Mouse (Mus musculus) urinary bladder, adult 2 months (tissue): Measurements from ENCODE around the gene Ramp2. TPM values are rescaled to one million over a fixed set of nuclear protein-coding genes. Genes with fewer than 3 reads are reported as not detected.

ENCODE experiments used
- DNase-seq: peaks from one replicate; pipeline ENCODE4 v3.0.0; 2022; ENCODE audit warnings: low spot score
- polyA plus RNA-seq: library from polyadenylated mRNA; depleted of rRNA; stranded (reverse); fragments of >200 nt; gene quantifications from 2 replicates; pipeline ENCODE4 v1.2.3, GENCODE M21; 2012; rRNA removed

Ramp2 gene
- 79.5 and 82.0 TPM in 2 replicates for polyA plus RNA-seq

DNA sequence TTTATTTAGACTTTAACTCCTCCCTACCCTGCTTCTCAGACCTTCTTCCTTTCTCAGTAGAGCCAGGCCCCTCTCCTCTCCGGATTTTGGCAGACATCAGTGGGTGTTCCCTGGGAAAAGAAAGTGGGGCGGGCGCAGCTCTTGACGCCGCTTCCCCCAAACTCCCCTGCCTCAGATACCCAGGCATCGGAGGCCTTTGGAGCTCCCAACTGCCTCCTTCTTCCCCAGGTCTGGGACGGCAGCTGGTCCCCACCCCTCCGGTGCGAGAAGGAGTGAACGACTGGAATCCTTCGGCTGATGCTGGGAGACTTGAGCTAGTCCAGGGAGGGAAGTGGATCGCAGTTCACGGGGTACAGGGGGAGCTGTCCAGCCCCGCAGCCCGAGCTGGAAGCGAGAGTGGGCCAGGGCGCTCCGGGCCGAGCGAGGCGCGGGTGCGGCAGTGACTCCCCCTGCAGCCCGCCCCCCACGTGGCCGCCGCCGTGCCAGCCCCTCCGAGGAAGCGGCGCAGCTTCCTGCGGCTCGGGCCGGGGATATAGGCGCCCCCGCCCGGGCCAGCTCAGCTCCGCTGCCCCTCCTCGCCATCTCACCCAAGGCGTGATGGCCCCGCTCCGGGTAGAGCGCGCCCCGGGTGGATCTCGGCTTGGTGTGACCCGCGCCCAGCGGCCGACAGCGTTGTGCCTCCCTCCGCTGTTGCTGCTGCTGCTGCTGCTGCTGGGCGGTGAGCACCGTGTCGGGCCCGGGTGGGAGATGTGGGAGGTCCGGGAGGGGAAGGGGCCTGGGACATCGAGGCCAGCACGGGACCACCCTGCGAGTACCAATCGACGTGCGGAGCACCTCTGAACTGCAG is at the start of gene Ramp2:
Ramp2 (plus strand) TSS at position 174 of the 847 bp plus-strand sequence.
- DNase-seq: no peak

DNA sequence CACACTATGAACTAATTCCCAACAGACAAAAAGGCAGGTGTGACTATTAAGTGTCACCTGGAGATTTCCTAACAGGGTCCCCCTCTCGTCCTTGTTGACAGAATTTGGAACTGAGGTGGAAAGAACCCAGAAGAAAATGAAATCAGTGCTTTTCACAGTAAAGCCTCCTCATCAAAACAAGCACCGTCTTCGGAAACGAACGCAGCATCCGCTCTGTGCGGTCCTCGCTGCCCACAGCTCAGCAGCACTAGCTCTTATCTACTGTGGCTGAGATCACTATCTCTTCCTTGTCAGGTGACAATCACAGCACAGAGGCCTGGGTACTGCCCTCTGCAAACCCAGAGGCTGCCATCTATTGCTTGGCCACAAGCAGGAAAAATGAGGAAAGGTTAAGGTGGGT is 49.7 kb upstream of the Ramp2 start:
- no peak for DNase-seq

DNA sequence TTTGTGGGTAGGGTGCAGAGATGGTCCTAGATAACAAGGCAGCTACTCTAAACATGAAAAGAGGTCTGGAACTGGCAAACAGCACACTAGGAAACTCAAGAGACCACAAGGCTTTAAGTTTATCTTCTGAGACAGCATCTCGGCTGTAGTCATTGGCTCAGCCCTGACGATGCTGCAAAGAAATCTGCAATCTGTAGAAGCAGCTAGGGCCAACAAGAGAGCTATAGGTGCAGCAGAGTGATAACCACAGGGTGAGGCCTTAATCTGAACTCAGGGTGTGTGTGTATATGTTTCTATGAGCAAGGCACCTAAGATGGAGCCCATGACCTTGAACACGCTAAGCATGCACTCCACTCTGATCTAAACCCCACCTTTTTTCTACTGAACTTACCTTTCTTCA is 46.3 kb upstream of the Ramp2 start:
- no peak for DNase-seq

DNA sequence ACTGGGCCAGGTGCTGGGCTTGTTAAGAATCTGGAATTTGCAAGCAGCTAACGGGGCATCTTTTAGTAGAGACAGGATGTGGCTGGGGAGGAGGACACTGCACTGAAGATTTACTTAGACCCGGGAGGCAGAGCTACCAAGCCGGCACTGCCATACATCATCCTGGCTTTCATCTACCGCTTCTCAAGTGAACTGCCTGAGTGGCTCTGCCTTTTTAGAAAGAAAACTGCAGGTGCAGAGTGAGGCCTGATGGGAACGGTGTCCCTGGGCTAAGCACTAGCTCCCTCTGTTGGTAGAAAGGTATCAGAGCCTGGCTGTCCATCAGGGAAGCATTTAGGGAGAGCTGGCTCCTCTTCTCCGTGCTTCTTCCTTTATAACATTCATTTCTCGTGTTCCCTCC is 44.8 kb upstream of the Ramp2 start:
- no peak for DNase-seq

DNA sequence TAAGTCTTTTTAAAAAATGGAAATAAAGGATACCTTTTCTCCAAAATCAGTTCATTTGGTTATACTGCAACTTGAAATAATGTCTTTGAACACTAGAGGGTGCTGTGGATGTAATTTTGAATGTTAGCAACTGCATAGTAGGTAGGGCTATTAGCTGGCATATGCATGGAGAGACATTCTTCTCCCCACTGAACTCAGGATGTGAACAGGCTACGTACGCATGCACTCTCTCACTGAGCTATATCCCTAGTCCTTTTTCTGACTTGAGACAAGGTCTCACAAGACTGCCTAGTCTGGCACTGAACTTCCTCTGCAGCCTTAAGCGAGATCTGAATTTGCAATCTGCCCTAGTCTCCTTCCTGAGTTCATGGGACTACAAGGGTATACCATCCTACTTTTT is 33.9 kb upstream of the Ramp2 start:
- DNase-seq: no peak

DNA sequence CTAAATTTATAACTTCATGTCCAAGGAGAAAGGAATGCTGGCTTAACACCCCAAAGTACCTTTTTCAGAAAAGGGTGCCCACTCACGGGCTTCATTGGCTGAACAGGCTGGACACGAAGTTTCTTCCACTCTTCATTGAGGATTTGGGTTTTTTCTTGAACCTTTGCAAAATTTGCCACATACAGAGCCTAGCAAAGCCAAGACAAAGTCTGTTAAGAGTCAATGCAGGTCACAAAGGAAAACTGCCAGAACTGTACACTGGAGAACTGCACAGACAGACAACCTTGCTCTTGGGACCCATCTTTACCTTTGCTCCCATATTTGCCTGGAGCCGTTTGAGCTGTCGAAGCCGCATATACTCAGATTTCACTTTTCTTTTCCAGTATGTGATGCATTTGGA is 28.9 kb upstream of the Ramp2 start:
- no peak for DNase-seq

DNA sequence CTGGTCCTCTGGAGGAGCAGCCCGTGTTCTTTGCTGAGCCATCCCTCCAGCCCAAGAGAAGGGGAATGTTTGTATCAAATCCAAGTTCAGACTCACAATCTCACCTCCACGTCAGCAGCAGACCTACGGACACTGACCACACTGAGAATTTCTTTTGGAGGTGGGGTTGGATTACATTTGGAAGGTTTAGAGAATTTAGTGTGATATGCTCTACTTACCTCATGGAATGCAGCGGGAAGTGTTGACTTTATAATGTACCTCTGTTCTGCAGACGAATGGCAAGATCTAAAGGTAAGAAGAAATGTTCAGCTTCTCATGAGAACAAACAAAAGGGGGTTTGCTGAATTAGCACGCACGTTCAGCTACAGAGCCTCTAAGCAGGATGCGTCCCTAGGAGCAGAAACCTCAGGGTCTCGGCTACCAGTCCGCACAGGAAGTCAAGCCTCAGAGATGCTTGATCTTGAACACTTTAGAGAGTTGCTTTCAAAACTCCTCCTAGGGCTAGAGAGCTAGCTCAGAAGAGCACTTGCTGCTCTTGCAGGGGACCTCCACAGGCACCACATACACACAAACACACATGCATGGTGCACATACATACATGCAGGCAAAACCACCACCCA is 27.3 kb upstream of the Ramp2 start:
- no peak for DNase-seq

DNA sequence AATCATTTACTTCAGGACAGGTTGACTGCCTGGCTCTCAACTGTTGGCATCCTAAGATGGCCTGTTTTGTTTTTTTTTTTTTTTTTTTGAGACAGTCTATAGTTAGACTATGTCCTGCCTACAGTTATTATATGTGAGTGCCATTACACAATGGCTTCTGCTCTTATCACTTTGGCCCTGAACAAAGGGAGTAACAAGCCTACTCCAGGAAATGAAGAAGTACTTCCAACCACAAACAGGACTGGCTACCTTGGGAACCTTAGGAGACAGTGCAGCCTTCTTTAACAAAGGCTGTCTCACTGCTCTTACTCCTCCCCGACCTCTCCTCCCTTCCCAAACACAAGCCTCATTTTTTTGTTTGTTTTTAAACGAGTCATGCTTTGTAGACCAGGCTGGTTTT is 25.0 kb upstream of the Ramp2 start:
- no peak for DNase-seq

DNA sequence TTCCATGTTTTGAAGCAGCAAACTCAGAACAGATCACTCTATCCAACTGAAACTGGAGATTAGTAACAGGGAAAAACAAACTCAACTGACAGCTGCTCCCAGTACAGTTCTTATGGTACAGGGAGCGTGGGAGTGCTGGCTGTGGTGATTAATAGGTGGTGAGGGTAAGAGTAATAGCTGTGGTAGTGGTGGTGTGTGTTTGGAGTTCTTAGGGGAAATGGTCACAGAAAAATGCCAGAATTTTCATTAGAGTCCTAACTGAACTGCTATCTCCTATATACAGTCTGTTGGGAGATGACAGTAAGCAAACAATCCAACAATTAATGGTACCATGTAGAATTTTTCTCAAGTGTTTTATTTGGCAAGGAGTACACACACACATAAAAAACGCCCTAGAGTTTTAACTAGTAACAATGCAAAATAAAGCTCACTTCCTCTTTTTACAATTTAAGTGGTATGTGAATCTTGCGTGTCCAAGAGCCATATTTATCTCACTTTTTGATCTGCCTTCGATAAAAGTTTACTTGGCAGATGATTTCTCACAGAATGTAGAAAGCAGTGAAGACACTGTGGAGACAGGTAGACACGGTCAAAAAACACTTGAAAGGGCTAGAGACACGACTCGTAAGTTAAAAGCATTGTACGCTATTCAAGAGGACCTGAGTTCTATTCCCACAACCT is 24.4 kb upstream of the Ramp2 start:
- no peak for DNase-seq

DNA sequence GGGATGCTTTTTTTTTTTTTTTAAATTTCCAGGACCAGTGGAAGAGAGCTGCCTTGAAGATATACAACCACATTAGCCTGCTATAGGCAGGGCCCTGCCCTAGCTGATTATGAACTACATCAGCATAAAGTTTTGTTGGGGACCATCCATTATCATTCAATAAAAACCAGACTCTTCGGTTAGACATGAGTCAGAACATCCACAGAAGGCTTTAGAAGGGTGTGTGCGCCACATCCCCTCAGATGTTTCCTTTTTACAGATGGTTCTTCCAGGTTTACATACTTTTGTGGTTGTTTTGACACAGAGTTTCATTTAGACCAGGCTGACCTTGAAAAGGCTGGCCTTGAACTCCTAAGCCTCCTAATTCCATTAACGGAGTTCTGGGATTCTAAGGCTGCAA is 21.5 kb upstream of the Ramp2 start:
- no peak for DNase-seq

DNA sequence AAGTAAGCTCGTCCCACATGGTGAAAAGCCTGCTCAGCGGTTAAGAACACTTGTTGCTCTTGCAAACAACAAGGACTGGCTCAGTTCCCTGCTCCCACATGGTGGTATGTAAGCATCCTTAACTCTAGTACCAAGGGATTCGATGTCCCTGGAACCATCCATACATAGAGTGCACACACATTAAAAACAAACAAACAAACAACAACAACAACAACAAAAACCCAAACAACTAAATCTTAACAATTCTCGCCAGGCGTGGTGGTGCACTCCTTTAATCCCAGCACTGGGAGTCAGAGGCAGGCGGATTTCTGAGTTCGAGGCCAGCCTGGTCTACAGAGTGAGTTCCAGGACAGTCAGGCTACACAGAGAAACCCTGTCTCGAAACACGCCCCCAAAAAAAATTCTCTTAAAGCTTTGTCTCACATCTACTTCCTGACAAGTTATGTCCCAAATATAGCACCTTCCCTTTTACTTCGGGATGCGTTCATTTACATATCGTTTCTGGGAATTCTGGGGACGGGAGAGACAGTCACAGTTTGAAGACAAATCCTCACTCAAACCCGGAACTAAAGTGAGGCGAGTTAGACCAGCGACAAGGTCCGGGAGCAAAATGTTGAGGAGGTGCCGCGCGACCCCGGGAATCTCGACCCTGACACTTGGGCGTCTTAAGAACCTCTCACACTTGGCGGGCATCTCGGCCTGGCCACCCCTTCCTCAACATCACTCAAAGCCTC is 20.3 kb upstream of the Ramp2 start:
- no peak for DNase-seq

DNA sequence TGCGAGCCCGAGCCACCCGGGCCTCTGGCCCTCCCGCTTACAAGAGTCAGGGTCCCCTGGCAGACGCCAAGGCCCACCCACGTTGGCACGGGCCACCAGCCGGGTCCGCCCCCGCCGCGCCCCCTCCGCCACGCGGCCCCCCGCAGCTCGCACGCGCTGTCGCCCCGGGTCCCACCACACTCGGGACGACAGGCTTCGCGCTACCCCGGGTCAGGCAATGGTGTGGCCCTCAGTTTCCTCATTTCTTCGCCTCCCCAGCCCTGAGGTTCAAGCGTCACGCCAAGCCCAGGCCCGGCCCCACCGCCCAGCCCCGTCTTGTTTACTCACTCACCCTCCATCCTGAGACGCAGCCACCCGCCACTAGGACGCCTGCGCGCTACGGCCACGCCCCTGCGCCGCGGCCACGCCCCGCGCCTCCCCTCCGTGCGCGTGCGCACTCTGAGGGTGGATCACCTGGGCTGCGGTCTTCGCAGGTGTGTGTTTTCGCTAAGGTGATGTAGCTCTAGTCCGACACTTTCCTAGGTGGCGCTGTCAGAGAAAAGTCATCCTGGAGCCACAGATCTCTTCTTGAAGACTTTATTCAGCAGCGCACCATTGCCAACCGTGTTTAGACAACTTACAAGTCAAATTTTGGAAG is 19.6 kb upstream of the Ramp2 start, which contains the start of gene Ezh1:
Ezh1 (minus strand) TSS at position 399 of the 637 bp plus-strand sequence.
- DNase-seq: peak; percentile 94

DNA sequence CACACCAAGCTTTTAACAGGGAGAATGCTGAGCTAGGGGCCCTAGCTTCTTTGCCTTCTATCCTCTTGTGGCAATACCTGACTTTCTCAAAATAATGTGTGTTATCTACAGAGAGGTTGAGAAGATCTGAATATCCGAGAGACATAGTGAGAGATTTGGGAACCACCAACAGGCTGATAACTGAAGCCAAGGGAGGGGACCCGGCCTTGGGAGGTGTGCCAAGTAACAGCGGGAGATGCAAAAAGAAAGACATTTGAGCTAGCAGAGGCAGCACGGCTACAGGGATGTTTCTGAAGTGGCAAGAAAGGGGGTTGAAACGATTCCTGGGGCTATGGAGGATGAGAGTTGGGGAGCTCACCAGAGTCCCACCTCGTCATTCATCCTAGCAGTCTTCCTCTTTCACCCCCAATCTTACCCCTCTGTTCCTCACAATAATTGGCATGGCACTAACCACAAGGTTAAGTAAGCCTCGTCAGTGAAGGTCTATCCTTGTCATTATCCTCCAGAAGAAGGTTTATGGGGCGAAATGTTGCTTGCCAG is 16.4 kb upstream of the Ramp2 start:
- no peak for DNase-seq

DNA sequence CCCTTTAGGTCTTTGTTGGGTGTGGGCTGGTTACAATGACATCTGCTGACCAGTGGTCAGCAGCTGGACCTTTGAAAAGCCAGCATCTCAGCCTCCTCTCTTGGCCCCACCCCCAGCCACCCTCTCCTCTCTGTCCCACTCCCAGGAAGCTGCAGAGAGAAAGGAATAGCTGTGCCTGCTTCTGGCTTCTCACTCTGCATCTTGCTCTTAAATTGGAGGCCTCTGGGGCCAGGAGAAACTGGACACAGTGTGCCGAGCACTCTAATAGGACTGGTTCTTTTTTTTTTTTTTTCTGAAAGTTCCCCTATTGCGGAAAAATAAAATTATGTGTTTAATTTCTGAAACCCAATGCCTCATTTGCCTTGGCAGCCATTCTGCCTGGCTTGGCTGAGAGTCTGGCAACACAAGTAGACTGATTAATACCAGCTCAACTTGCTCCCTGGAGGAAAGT is 15.7 kb upstream of the Ramp2 start:
- DNase-seq: no peak

DNA sequence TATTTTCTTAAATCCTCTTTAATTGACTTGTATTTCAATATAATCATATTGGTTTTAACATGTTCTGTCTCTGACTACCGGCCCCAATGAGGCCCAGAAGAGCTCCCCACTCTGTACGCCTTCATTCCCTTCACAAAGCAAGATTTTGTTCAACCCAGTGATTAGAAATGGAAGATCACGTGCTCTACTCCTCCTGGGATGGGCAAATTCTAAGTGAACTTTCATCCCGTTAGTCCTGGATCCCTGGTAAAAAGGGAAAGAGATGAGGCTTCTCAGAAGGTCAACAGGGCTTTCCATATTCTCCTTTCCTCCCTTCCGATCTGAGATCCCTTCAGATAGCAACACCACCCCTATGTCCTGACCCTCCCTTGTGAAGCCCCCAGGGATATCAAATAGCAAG is 15.3 kb upstream of the Ramp2 start:
- no peak for DNase-seq

DNA sequence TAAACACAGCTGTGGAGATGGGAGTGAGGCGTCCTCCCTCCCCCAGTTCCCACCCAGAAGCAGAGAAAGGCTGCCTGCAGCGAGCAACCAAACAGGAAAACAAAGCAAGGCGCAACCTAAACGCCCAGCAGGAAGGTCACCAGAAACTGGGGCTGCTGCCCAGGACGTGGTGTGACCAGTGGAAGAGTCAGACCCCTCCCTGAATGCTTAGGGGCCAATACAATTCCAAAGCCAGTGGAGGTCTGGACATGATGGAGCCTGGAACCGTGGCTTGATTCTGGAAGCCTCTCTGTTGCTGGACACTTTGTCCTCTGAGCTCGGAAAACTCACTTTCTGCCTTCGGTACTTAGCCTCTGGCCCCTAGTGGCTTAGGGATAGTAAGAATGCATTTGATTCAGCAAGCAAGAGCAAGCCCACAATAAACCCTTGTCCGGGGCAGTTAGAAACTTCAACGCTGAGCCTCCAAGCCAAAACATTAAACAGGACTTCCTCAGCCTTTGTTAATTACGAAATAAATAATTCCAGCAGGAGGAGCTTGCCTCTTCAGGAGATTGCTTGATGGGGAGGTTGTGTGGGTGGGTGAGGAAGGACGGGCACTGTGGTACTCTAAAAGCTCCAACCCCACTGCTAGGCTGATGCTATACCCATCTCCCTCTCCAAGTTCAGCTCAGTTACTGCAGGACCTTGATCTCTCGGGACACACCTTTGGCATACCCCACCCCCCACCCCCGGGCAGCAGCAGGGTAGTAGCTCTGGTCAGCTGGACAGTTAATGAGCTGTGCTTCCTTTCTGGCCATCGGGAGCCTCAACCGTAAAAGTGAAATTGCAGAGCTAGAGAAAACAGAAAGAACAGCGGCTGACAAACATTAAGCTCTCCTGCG is 14.6 kb upstream of the Ramp2 start:
- DNase-seq: no peak

DNA sequence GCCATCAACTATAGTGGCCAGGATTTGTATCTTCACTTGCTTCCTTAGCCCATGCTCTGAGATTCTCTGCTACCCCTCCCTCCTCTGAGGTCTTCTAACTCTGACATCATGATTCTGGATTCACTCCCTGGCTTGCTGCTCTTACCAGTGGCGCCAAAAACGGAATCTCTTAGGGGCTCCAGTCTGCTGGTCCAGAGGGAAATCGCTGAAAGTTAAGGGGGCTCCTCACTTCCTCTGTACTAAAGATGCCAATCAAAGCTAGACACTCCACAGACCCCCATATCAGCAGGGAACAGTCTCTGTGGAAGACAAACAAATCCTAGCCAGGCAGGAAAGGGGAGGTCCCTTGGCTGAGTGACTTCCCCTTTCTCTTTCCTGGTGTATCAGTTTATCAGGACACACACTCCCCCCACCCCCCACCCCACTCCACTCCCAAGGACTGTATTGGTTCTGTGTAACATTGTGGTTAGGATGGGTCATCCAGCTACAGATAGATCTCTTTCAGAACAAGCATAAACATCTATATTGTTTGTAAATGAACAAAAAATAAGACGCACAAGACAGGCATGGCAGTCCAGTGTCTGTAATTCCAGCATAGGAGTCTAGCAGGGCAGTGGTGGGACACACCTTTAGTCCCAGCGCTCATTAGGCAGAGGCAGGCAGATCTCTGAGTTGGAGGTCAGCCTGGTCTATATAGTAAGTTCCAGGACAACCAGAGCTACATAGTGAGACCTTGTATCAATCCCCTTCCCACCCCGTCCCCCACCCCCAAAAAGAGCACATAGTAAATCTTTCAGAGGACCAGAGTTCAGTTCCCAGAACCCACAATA is 13.6 kb upstream of the Ramp2 start:
- DNase-seq: no peak

DNA sequence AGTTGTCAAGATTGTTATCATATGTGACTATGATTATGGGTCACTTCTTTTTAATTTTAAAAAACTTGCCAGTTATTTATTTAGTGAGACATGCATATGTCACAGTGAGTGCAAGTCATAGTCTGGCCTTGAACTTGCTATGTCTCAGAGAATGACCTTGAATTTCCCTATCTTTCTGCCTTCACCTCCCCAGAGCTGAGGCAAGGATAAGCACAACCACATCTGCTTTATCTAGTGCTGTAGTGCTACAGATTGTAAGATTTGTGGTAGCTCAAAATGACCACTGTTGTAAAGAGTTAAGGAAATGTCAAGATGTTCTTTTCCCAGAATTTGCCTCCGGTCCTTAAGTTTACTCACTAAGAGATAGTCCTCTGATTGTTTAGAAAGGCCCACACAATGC is 12.6 kb upstream of the Ramp2 start:
- no peak for DNase-seq

DNA sequence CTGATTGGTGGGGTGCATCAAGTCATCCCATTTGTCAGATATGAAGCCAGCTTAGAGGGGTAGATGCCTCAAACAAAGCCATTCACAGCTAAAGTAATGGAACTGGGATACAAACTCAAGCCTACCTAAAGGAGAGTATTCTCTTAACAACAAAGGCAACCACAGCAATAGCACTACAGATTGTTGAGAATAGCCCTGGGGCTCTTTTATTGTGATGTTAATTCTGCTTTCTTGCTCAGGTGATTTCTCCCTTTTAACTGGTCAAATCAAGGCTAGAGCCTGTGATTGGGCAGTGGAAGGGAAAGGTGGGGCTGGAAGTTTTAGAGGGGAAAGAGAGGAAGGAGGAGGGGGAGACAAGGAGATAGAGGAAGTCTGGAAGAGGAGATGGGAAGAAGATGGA is 11.7 kb upstream of the Ramp2 start:
- no peak for DNase-seq
